Comparison of ENCODE assay signal across 9 mouse cellular contexts in genomic region chr2:25177685-25178084, GRCm38 (mm10). TPM values are rescaled to one million over a fixed set of nuclear protein-coding genes. Genes with fewer than 3 reads are reported as not detected.
DNase-seq lines count a peak whose midpoint lies in the region; ATAC-seq and TF ChIP-seq lines count a peak whose summit lies in the region.
"Had no signal": no experiment of that assay in that cellular context is flagged by ENCODE, and none has a peak within 500 bp of the region (broad histone marks: within the 10 kb centered on the region; RNA-seq: fewer than 3 reads in every experiment).

No protein-coding gene starts in this region.

- no peaks in the 10 kb centered on the region for H3K9me3 ChIP-seq in heart, embryonic 16.5 days (replicated peaks; ENCODE audit: control insufficient read depth, low read length)
- H3K9me3 ChIP-seq in midbrain, embryonic 15.5 days = no peaks in the 10 kb centered on the region

- TF ChIP-seq CTCF in cortical plate, adult 2 months (IDR thresholded peaks at IDR 0.05; ENCODE audit: extremely low read depth, insufficient read depth, low read length) = no peak

- H3K4me3 ChIP-seq in cortical plate, adult 2 months (ENCODE audit: insufficient read depth, low read length) = 0 out of 2 replicates have a peak overlapping the region, but pooled peaks have one; percentile 2
- H3K4me3 ChIP-seq in heart, embryonic 16.5 days (ENCODE audit: low read length) = no peak overlapping the region
- 0 out of 2 replicates have a peak overlapping the region, but pooled peaks have one; percentile 14 for H3K4me3 ChIP-seq in midbrain, embryonic 15.5 days

- 0 out of 2 replicates have a peak, but pooled peaks have one; percentile 37 for TF ChIP-seq POLR2A in cortical plate, adult 2 months (IDR thresholded peaks at IDR 0.05; ENCODE audit: extremely low read depth, insufficient read depth, low read length)

- H3K36me3 ChIP-seq in heart, embryonic 16.5 days (ENCODE audit: control insufficient read depth, insufficient read depth) = no peaks in the 10 kb centered on the region
- H3K36me3 ChIP-seq in midbrain, embryonic 15.5 days (replicated peaks) = no peaks in the 10 kb centered on the region

- H3K9ac ChIP-seq in heart, embryonic 16.5 days (ENCODE audit: low read length) = peak overlapping the region; percentile 35; the same call in 1 of the 2 replicates
- no peak overlapping the region; the same call in 1 of the 2 replicates for H3K9ac ChIP-seq in midbrain, embryonic 15.5 days

- peak overlapping the region; percentile 31; the same call in 1 of the 2 replicates for H3K4me2 ChIP-seq in heart, embryonic 16.5 days (ENCODE audit: low read depth, low read length)
- peak overlapping the region; percentile 25 for H3K4me2 ChIP-seq in midbrain, embryonic 15.5 days

- 9% methylated on average over 6 of the region's 6 CpGs for WGBS in heart, embryonic 16.5 days
- 3% methylated on average over 5 of the region's 6 CpGs for WGBS in midbrain, embryonic 15.5 days

- DNase-seq in frontal cortex, postnatal 25 days (ENCODE audit: low spot score in 2 of 2) = no peak
- DNase-seq in kidney, postnatal 25 days = peak; percentile 85 to 89
- DNase-seq in adipocyte (ENCODE audit: low spot score) = no peak

- 0 out of 2 replicates have a peak, but pooled peaks have one; percentile 14 for ATAC-seq in frontal cortex, adult (ENCODE audit: low TSS enrichment)
- ATAC-seq in heart, embryonic 16.5 days (replicated peaks; ENCODE audit: extremely low read depth, insufficient read depth, low FRiP score) = no peak
- ATAC-seq in midbrain, embryonic 15.5 days (replicated peaks) = peak; percentile 19
- ATAC-seq in megakaryocyte progenitor cell, adult 5-6 weeks (replicated peaks; ENCODE audit: poor library complexity) = no peak

- H3K27me3 ChIP-seq in heart, embryonic 16.5 days (ENCODE audit: control insufficient read depth, insufficient read depth, low read length) = no peaks in the 10 kb centered on the region
- H3K27me3 ChIP-seq in midbrain, embryonic 15.5 days (replicated peaks) = no peaks in the 10 kb centered on the region

- H3K27ac ChIP-seq in cortical plate, adult 2 months (ENCODE audit: insufficient read depth, low read length) = peak overlapping the region; percentile 92
- H3K27ac ChIP-seq in heart, embryonic 16.5 days (ENCODE audit: low read length) = peak overlapping the region; percentile 77
- peak overlapping the region; percentile 76 for H3K27ac ChIP-seq in midbrain, embryonic 15.5 days

- H3K4me1 ChIP-seq in cortical plate, adult 2 months (ENCODE audit: control insufficient read depth, insufficient read depth, low read length) = peaks cover 8% of the 10 kb centered on the region
- H3K4me1 ChIP-seq in heart, embryonic 16.5 days (ENCODE audit: control insufficient read depth, insufficient read depth, low read length) = peaks cover 34% of the 10 kb centered on the region
- H3K4me1 ChIP-seq in midbrain, embryonic 15.5 days = peaks cover 44% of the 10 kb centered on the region

RNA-seq across cellular contexts. Expression of gene Nrarp, which starts 2.9 kb away (rescaled TPM):
- 22.1 and 24.2 TPM in 2 replicates for polyA plus RNA-seq in cortical plate, adult 2 months (2012; rRNA removed)
- 16.2 and 18.1 TPM in 2 replicates for polyA plus RNA-seq in heart, embryonic 16.5 days (2015; fragmentation: Nextera tagmentation; extraction: Ambion mirVana)
- polyA plus RNA-seq in midbrain, embryonic 15.5 days (2015; fragmentation: Nextera tagmentation; extraction: Ambion mirVana) = 15.3 and 18.1 TPM in 2 replicates
- 0.42 and 0.51 TPM in 2 replicates for total RNA-seq in megakaryocyte progenitor cell, adult 5-6 weeks (2015)
- total RNA-seq in megakaryocyte progenitor cell, adult 5-6 weeks (2017) = 0.78 and 1.3 TPM in 2 replicates

RNA-seq across cellular contexts. Expression of gene Tor4a, which starts 19.0 kb away (rescaled TPM):
- polyA plus RNA-seq in cortical plate, adult 2 months (2012; rRNA removed) = 2.5 TPM in 2 replicates
- polyA plus RNA-seq in heart, embryonic 16.5 days (2015; fragmentation: Nextera tagmentation; extraction: Ambion mirVana) = 8.5 and 10.0 TPM in 2 replicates
- 1.9 and 2.0 TPM in 2 replicates for polyA plus RNA-seq in midbrain, embryonic 15.5 days (2015; fragmentation: Nextera tagmentation; extraction: Ambion mirVana)
- 11.4 and 12.5 TPM in 2 replicates for total RNA-seq in megakaryocyte progenitor cell, adult 5-6 weeks (2015)
- 16.1 and 17.6 TPM in 2 replicates for total RNA-seq in megakaryocyte progenitor cell, adult 5-6 weeks (2017)

RNA-seq across cellular contexts. Expression of gene Nelfb, which starts 33.6 kb away (rescaled TPM):
- 52.0 and 57.5 TPM in 2 replicates for polyA plus RNA-seq in cortical plate, adult 2 months (2012; rRNA removed)
- polyA plus RNA-seq in heart, embryonic 16.5 days (2015; fragmentation: Nextera tagmentation; extraction: Ambion mirVana) = 79.1 and 81.9 TPM in 2 replicates
- 126 and 129 TPM in 2 replicates for polyA plus RNA-seq in midbrain, embryonic 15.5 days (2015; fragmentation: Nextera tagmentation; extraction: Ambion mirVana)
- total RNA-seq in megakaryocyte progenitor cell, adult 5-6 weeks (2015) = 23.7 and 28.9 TPM in 2 replicates
- total RNA-seq in megakaryocyte progenitor cell, adult 5-6 weeks (2017) = 35.8 and 38.7 TPM in 2 replicates

RNA-seq across cellular contexts. Expression of gene Stpg3, which starts 36.8 kb away (rescaled TPM):
- 0.11 TPM in 1 of 2 replicates, not detected in the other for polyA plus RNA-seq in cortical plate, adult 2 months (2012; rRNA removed)
- not detected in 2 replicates for polyA plus RNA-seq in heart, embryonic 16.5 days (2015; fragmentation: Nextera tagmentation; extraction: Ambion mirVana)
- polyA plus RNA-seq in midbrain, embryonic 15.5 days (2015; fragmentation: Nextera tagmentation; extraction: Ambion mirVana) = not detected in 2 replicates
- 0.30 TPM in 1 of 2 replicates, not detected in the other for total RNA-seq in megakaryocyte progenitor cell, adult 5-6 weeks (2015)
- total RNA-seq in megakaryocyte progenitor cell, adult 5-6 weeks (2017) = 0.54 TPM in 1 of 2 replicates, not detected in the other

RNA-seq across cellular contexts. Expression of gene Fam166a, which starts 40.9 kb away (rescaled TPM):
- 0.19 and 0.21 TPM in 2 replicates for polyA plus RNA-seq in cortical plate, adult 2 months (2012; rRNA removed)
- 1.1 TPM in 1 of 2 replicates, not detected in the other for polyA plus RNA-seq in heart, embryonic 16.5 days (2015; fragmentation: Nextera tagmentation; extraction: Ambion mirVana)
- polyA plus RNA-seq in midbrain, embryonic 15.5 days (2015; fragmentation: Nextera tagmentation; extraction: Ambion mirVana) = 0.43 and 0.78 TPM in 2 replicates
- not detected in 2 replicates for total RNA-seq in megakaryocyte progenitor cell, adult 5-6 weeks (2015)
- total RNA-seq in megakaryocyte progenitor cell, adult 5-6 weeks (2017) = not detected in 2 replicates
- total RNA-seq: left cerebral cortex, postnatal 36 days had no signal

Comparison
In these comparisons a context has a peak if more than half of its experiments do, and no peak if none do; other contexts are left out.
1. ATAC-seq: peak in frontal cortex, adult (single experiment) and midbrain, embryonic 15.5 days (single experiment); none in heart, embryonic 16.5 days (single experiment) and megakaryocyte progenitor cell, adult 5-6 weeks (single experiment).
2. DNase-seq: peak in kidney, postnatal 25 days (2 of 2); none in frontal cortex, postnatal 25 days (0 of 2) and adipocyte (single experiment).
3. Peak in every context shown above with its lines, with median percentiles within 50 percentile points of each other: H3K27ac ChIP-seq.